8 mouse cellular contexts compared by ENCODE assay signal in genomic region chr2:163994654-163994976, GRCm38 (mm10). TPM values are rescaled to one million over a fixed set of nuclear protein-coding genes. Genes with fewer than 3 reads are reported as not detected.
DNase-seq lines count a peak whose midpoint lies in the region; ATAC-seq and TF ChIP-seq lines count a peak whose summit lies in the region.

TSS of gene Ywhab (plus strand) at chr2:163994960.

- no peak for ATAC-seq in embryonic facial prominence, embryonic 13.5 days (ENCODE audit: insufficient number of reproducible peaks, insufficient read depth, low FRiP score, low TSS enrichment, low read depth)
- no peak for ATAC-seq in heart, embryonic 13.5 days (ENCODE audit: extremely low read depth, insufficient number of reproducible peaks, low FRiP score, low TSS enrichment)
- ATAC-seq in midbrain, embryonic 15.5 days (replicated peaks) = no peak
- no peak; the same call in 1 of the 2 replicates for ATAC-seq in cerebellum, adult (ENCODE audit: insufficient number of reproducible peaks, low FRiP score, low TSS enrichment)

- DNase-seq in thymus, adult 2 months = no peak
- no peak for DNase-seq in thymus, adult 18-20 months
- no peak for DNase-seq in left cerebral cortex, adult 2 months (ENCODE audit: extremely low spot score in 1 of 2, low spot score in 2 of 2)
- DNase-seq in adipocyte (ENCODE audit: low spot score) = no peak

- H3K9me3 ChIP-seq in embryonic facial prominence, embryonic 13.5 days = no peaks in the 10 kb centered on the region
- no peaks in the 10 kb centered on the region for H3K9me3 ChIP-seq in heart, embryonic 13.5 days
- H3K9me3 ChIP-seq in midbrain, embryonic 15.5 days = no peaks in the 10 kb centered on the region

- no peak for TF ChIP-seq CTCF in thymus, adult 2 months (IDR thresholded peaks at IDR 0.05; ENCODE audit: borderline replicate concordance, control insufficient read depth, extremely low read depth, insufficient read depth, low read length, poor library complexity)
- TF ChIP-seq CTCF in left cerebral cortex, adult 2 months (IDR thresholded peaks at IDR 0.05) = no peak

- H3K36me3 ChIP-seq in thymus, adult 2 months (ENCODE audit: control insufficient read depth, insufficient read depth, low read length) = no peaks in the 10 kb centered on the region
- H3K36me3 ChIP-seq in embryonic facial prominence, embryonic 13.5 days = no peaks in the 10 kb centered on the region; the same call in none of the 2 replicates
- H3K36me3 ChIP-seq in heart, embryonic 13.5 days = peaks cover 14% of the 10 kb centered on the region
- no peaks in the 10 kb centered on the region for H3K36me3 ChIP-seq in midbrain, embryonic 15.5 days (replicated peaks)

- H3K27ac ChIP-seq in thymus, adult 2 months (ENCODE audit: control insufficient read depth, insufficient read depth, low read length) = peak within 1 kb of the TSS; percentile 59
- peak within 1 kb of the TSS; percentile 96 for H3K27ac ChIP-seq in embryonic facial prominence, embryonic 13.5 days
- H3K27ac ChIP-seq in heart, embryonic 13.5 days (replicated peaks) = peak within 1 kb of the TSS; percentile 97
- H3K27ac ChIP-seq in left cerebral cortex, adult 2 months = peak within 1 kb of the TSS; percentile 98
- peak within 1 kb of the TSS; percentile 95 for H3K27ac ChIP-seq in midbrain, embryonic 15.5 days

- H3K4me1 ChIP-seq in thymus, adult 2 months (replicated peaks; ENCODE audit: control insufficient read depth, insufficient read depth, low read length) = peaks cover 6% of the 10 kb centered on the region
- H3K4me1 ChIP-seq in embryonic facial prominence, embryonic 13.5 days = peaks cover 30% of the 10 kb centered on the region
- peaks cover 38% of the 10 kb centered on the region for H3K4me1 ChIP-seq in heart, embryonic 13.5 days
- H3K4me1 ChIP-seq in midbrain, embryonic 15.5 days = peaks cover 34% of the 10 kb centered on the region

- peak within 1 kb of the TSS; percentile 82 for H3K4me3 ChIP-seq in thymus, adult 2 months (ENCODE audit: control insufficient read depth, insufficient read depth, low read length)
- peak within 1 kb of the TSS; percentile 98 for H3K4me3 ChIP-seq in embryonic facial prominence, embryonic 13.5 days
- H3K4me3 ChIP-seq in heart, embryonic 13.5 days = peak within 1 kb of the TSS; percentile 93
- peak within 1 kb of the TSS; percentile 88 for H3K4me3 ChIP-seq in left cerebral cortex, adult 2 months
- H3K4me3 ChIP-seq in midbrain, embryonic 15.5 days = peak within 1 kb of the TSS; percentile 98

- under 1% methylated on average over 14 of the region's 14 CpGs for WGBS in thymus, adult 2 months
- 0% methylated on average over 13 of the region's 14 CpGs for WGBS in embryonic facial prominence, embryonic 13.5 days
- under 1% methylated on average over 12 of the region's 14 CpGs for WGBS in heart, embryonic 13.5 days
- WGBS in midbrain, embryonic 15.5 days = under 1% methylated on average over 14 of the region's 14 CpGs

- intact Hi-C loops in left cerebral cortex, adult 2 months (cut with DNase I) = loop anchor here (2.0 kb wide), 1 partner anchor 80 kb away; no protein-coding TSS in a partner anchor

- peak within 1 kb of the TSS; percentile 85 for H3K4me2 ChIP-seq in embryonic facial prominence, embryonic 13.5 days
- H3K4me2 ChIP-seq in heart, embryonic 13.5 days = peak within 1 kb of the TSS; percentile 85
- peak within 1 kb of the TSS; percentile 66 for H3K4me2 ChIP-seq in midbrain, embryonic 15.5 days

- TF ChIP-seq POLR2A in thymus, adult 2 months (IDR thresholded peaks at IDR 0.05; ENCODE audit: control insufficient read depth, extremely low read depth, insufficient read depth, low read length, poor library complexity) = no peak

- H3K27me3 ChIP-seq in thymus, adult 2 months (ENCODE audit: control insufficient read depth, insufficient read depth, low read length) = no peaks in the 10 kb centered on the region
- H3K27me3 ChIP-seq in embryonic facial prominence, embryonic 13.5 days = no peaks in the 10 kb centered on the region
- H3K27me3 ChIP-seq in heart, embryonic 13.5 days (replicated peaks) = no peaks in the 10 kb centered on the region
- H3K27me3 ChIP-seq in midbrain, embryonic 15.5 days (replicated peaks) = no peaks in the 10 kb centered on the region

- peak within 1 kb of the TSS; percentile 96 for H3K9ac ChIP-seq in embryonic facial prominence, embryonic 13.5 days
- H3K9ac ChIP-seq in heart, embryonic 13.5 days = peak within 1 kb of the TSS; percentile 94
- peak within 1 kb of the TSS; percentile 98 for H3K9ac ChIP-seq in midbrain, embryonic 15.5 days

RNA-seq across cellular contexts. Expression of gene Ywhab, which starts in this region (rescaled TPM):
- 39.1 and 42.5 TPM in 2 replicates for polyA plus RNA-seq in thymus, adult 2 months (2012; rRNA removed)
- 311 and 329 TPM in 2 replicates for polyA plus RNA-seq in embryonic facial prominence, embryonic 13.5 days (2015; fragmentation: Nextera tagmentation; extraction: Ambion mirVana)
- 225 and 236 TPM in 2 replicates for polyA plus RNA-seq in heart, embryonic 13.5 days (2015; fragmentation: Nextera tagmentation; extraction: Ambion mirVana)
- total RNA-seq in left cerebral cortex, adult 2 months (2021) = 100 to 1,000 TPM; 440 to 460 TPM
- 481 and 500 TPM in 2 replicates for polyA plus RNA-seq in midbrain, embryonic 15.5 days (2015; fragmentation: Nextera tagmentation; extraction: Ambion mirVana)
